Mouse (Mus musculus): Measurements from ENCODE around the gene Faah. TPM values are rescaled to one million over a fixed set of nuclear protein-coding genes. Genes with fewer than 3 reads are reported as not detected.

The Faah gene
- polyA plus RNA-seq, 1 experiment from 2014 or later: 3.9 TPM

GRCm38 (mm10) chr4:115962671-115963412 lies 54.9 kb downstream of the Faah start:
- H3K9ac ChIP-seq: no peak overlapping the region
- peak overlapping the region; percentile 66 for H3K4me2 ChIP-seq
- WGBS (ENCODE audit: insufficient replicate concordance): under 1% methylated on average over 79 of the region's 79 CpGs
- peaks cover 10% of the 10 kb centered on the region for H3K4me1 ChIP-seq
- H3K4me3 ChIP-seq: peak overlapping the region; percentile 56
- peaks cover 98% of the 10 kb centered on the region for H3K27me3 ChIP-seq (replicated peaks)
- no peaks in the 10 kb centered on the region for H3K9me3 ChIP-seq (replicated peaks)
- ATAC-seq: no peak
- no peaks in the 10 kb centered on the region for H3K36me3 ChIP-seq
- H3K27ac ChIP-seq: no peak overlapping the region

GRCm38 (mm10) chr4:115961991-115962390 lies 55.7 kb downstream of the Faah start:
- no peaks in the 10 kb centered on the region for H3K9me3 ChIP-seq (replicated peaks)
- H3K27ac ChIP-seq: no peak overlapping the region
- H3K36me3 ChIP-seq: no peaks in the 10 kb centered on the region
- H3K4me2 ChIP-seq: no peak overlapping the region
- 18% methylated on average over 7 of the region's 7 CpGs for WGBS (ENCODE audit: insufficient replicate concordance)
- H3K27me3 ChIP-seq (replicated peaks): peaks cover 98% of the 10 kb centered on the region
- H3K4me1 ChIP-seq: peaks cover 5% of the 10 kb centered on the region; the same call in 1 of the 2 replicates
- ATAC-seq: no peak
- no peak overlapping the region for H3K9ac ChIP-seq
- no peak overlapping the region for H3K4me3 ChIP-seq

GRCm38 (mm10) chr4:115959546-115959945 lies 58.2 kb downstream of the Faah start:
- Histone ChIP-seq H3K4me3 (no peak overlapping the region), H3K27ac (no peak overlapping the region), H3K27me3 (replicated peaks) (peaks cover 98% of the 10 kb centered on the region), H3K4me1 (no peaks in the 10 kb centered on the region; the same call in 1 of the 2 replicates), H3K9me3 (replicated peaks) (no peaks in the 10 kb centered on the region), H3K4me2 (no peak overlapping the region), H3K9ac (no peak overlapping the region), H3K36me3 (no peaks in the 10 kb centered on the region)
- no peak for ATAC-seq

GRCm38 (mm10) chr4:115955494-115955775 lies 62.3 kb downstream of the Faah start:
- Histone ChIP-seq H3K36me3 (no peaks in the 10 kb centered on the region), H3K27ac (no peak overlapping the region), H3K4me3 (no peak overlapping the region), H3K27me3 (replicated peaks) (peaks cover 99% of the 10 kb centered on the region), H3K9ac (no peak overlapping the region), H3K4me1 (no peaks in the 10 kb centered on the region), H3K9me3 (replicated peaks) (no peaks in the 10 kb centered on the region), H3K4me2 (no peak overlapping the region)
- no peak for ATAC-seq
- 17% methylated on average over 3 of the region's 3 CpGs for WGBS (ENCODE audit: insufficient replicate concordance)

- Histone ChIP-seq H3K27ac (no peak overlapping the region), H3K4me1 (no peaks in the 10 kb centered on the region), H3K9ac (no peak overlapping the region), H3K9me3 (replicated peaks) (no peaks in the 10 kb centered on the region), H3K36me3 (no peaks in the 10 kb centered on the region), H3K4me3 (no peak overlapping the region), H3K4me2 (no peak overlapping the region), H3K27me3 (replicated peaks) (peaks cover 99% of the 10 kb centered on the region)
- whole genome bisulfite sequencing (ENCODE audit: insufficient replicate concordance): 6% methylated on average over 19 of the region's 19 CpGs
- ATAC-seq: no peak
These were observed 62.9 kb downstream of the Faah start for GRCm38 (mm10) chr4:115954656-115955493.

DNA sequence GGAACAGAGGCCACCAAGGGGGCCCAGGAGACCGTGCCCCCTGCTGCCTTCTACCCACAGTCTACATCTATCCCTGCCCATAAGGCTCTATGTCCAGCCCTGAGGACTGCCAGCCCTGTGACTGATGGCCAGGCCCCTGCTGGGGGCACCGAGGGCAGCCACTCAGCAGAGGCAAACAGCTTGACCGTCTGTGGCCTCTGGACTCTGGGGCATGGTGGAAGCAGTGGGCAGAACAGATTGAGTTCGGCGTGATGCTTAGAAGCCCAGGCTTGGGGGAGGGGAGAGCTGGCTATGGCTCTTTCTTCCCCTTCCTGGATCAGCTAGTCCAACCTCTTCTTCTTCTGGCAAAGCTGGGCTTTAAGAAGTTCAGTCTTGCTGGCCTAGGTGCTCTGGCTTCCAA lies 64.2 kb downstream of the Faah start:
- H3K9me3 ChIP-seq (replicated peaks): no peaks in the 10 kb centered on the region
- H3K4me1 ChIP-seq: no peaks in the 10 kb centered on the region
- WGBS (ENCODE audit: insufficient replicate concordance): 36% methylated on average over 5 of the region's 5 CpGs
- no peak overlapping the region for H3K9ac ChIP-seq
- H3K27me3 ChIP-seq (replicated peaks): peaks cover 98% of the 10 kb centered on the region
- H3K36me3 ChIP-seq: no peaks in the 10 kb centered on the region
- no peak overlapping the region for H3K4me2 ChIP-seq
- H3K4me3 ChIP-seq: no peak overlapping the region
- no peak overlapping the region for H3K27ac ChIP-seq
- no peak for ATAC-seq

- no peak for ATAC-seq
- H3K36me3 ChIP-seq: no peaks in the 10 kb centered on the region
- no peak overlapping the region for H3K4me3 ChIP-seq
- H3K4me1 ChIP-seq: no peaks in the 10 kb centered on the region
- 8% methylated on average over 6 of the region's 6 CpGs for WGBS (ENCODE audit: insufficient replicate concordance)
- H3K4me2 ChIP-seq: no peak overlapping the region
- peaks cover 96% of the 10 kb centered on the region for H3K27me3 ChIP-seq (replicated peaks)
- H3K27ac ChIP-seq: no peak overlapping the region
- H3K9me3 ChIP-seq (replicated peaks): no peaks in the 10 kb centered on the region
- H3K9ac ChIP-seq: no peak overlapping the region
These were observed 65.0 kb downstream of the Faah start for GRCm38 (mm10) chr4:115952758-115953157.

- H3K4me1 ChIP-seq: peaks cover 6% of the 10 kb centered on the region; the same call in 1 of the 2 replicates
- H3K9me3 ChIP-seq (replicated peaks): no peaks in the 10 kb centered on the region
- WGBS (ENCODE audit: insufficient replicate concordance): 3% methylated on average over 41 of the region's 41 CpGs
- H3K36me3 ChIP-seq: no peaks in the 10 kb centered on the region
- no peak overlapping the region for H3K4me3 ChIP-seq
- no peak overlapping the region for H3K27ac ChIP-seq
- no peak overlapping the region for H3K9ac ChIP-seq
- no peak for ATAC-seq
- peaks cover 95% of the 10 kb centered on the region for H3K27me3 ChIP-seq (replicated peaks)
- no peak overlapping the region for H3K4me2 ChIP-seq
These were observed 73.9 kb downstream of the Faah start for GRCm38 (mm10) chr4:115943669-115944314.

GRCm38 (mm10) chr4:115941242-115941820 lies 76.4 kb downstream of the Faah start:
- Histone ChIP-seq H3K9ac (no peak overlapping the region), H3K36me3 (no peaks in the 10 kb centered on the region), H3K27me3 (replicated peaks) (peaks cover 100% of the 10 kb centered on the region), H3K4me3 (no peak overlapping the region), H3K4me1 (peaks cover 6% of the 10 kb centered on the region; the same call in 1 of the 2 replicates), H3K9me3 (replicated peaks) (no peaks in the 10 kb centered on the region), H3K4me2 (no peak overlapping the region), H3K27ac (no peak overlapping the region)
- ATAC-seq: no peak
- WGBS (ENCODE audit: insufficient replicate concordance): 10% methylated on average over 9 of the region's 9 CpGs

DNA sequence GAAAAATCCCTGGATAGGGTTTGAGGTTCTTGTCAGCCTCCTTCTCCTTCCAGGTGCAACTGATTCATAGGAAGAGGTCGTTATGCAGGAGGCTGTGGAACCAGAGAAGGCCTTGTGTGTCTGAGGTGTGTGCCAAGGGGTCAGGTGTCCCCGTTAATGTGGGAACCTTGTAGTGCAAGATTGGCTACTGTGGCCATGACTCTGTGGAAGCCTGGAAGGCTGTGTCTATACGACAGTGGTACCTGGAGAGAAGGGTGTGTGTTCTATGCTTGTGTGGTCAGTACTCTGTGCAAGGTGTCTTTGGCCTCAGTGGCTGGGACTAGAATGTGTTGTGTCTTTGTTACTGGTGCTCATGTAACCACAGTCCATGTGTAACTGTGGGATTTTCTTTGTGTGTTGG lies 77.0 kb downstream of the Faah start:
- H3K4me2 ChIP-seq: no peak overlapping the region
- no peak overlapping the region for H3K27ac ChIP-seq
- no peaks in the 10 kb centered on the region for H3K36me3 ChIP-seq
- 5% methylated on average over 3 of the region's 3 CpGs for WGBS (ENCODE audit: insufficient replicate concordance)
- ATAC-seq: no peak
- H3K27me3 ChIP-seq (replicated peaks): peaks cover 100% of the 10 kb centered on the region
- H3K9me3 ChIP-seq (replicated peaks): no peaks in the 10 kb centered on the region
- no peak overlapping the region for H3K4me3 ChIP-seq
- H3K4me1 ChIP-seq: peaks cover 6% of the 10 kb centered on the region; the same call in 1 of the 2 replicates
- H3K9ac ChIP-seq: no peak overlapping the region

- no peaks in the 10 kb centered on the region for H3K36me3 ChIP-seq
- H3K27ac ChIP-seq: no peak within 1 kb of the TSS
- peaks cover 100% of the 10 kb centered on the region for H3K27me3 ChIP-seq (replicated peaks)
- H3K4me1 ChIP-seq: peaks cover 6% of the 10 kb centered on the region; the same call in 1 of the 2 replicates
- WGBS (ENCODE audit: insufficient replicate concordance): 1% methylated on average over 71 of the region's 71 CpGs
- H3K9ac ChIP-seq: no peak within 1 kb of the TSS
- no peak for ATAC-seq
- H3K9me3 ChIP-seq (replicated peaks): no peaks in the 10 kb centered on the region
- H3K4me3 ChIP-seq: peak within 1 kb of the TSS; percentile 43
- peak within 1 kb of the TSS; percentile 68 for H3K4me2 ChIP-seq
These were observed 78.2 kb downstream of the Faah start, which contains the start of gene Dmbx1 for GRCm38 (mm10) chr4:115939295-115940102. Gene Dmbx1, minus strand, starts transcription at chr4:115939926.
